Mouse (Mus musculus) hindbrain, embryonic 11.5 days (tissue): ENCODE measurements around the gene Zfp365. TPM values are rescaled to one million over a fixed set of nuclear protein-coding genes. Genes with fewer than 3 reads are reported as not detected.

ENCODE experiments used
- ATAC-seq: fragments of 200-750 bp; cut with Nextera tagmentation; 2 replicates; pipeline ENCODE4 v1.8.0; 2017; ENCODE audit warnings: mild to moderate bottlenecking, moderate TSS enrichment, moderate library complexity; ENCODE audit not compliant: low FRiP score
- DNase-seq: peaks from one replicate; pipeline ENCODE4 v3.0.0-alpha.2; 2015; ENCODE audit warnings: low spot score
- H3K27ac ChIP-seq: fragments of 300-500 bp; sonication (generic); 2 replicates; pipeline ENCODE4 v1.5.1; 2014; ENCODE audit warnings: mild to moderate bottlenecking, low read depth, low read length
- H3K27me3 ChIP-seq: fragments of 300-500 bp; sonication (generic); 2 replicates; pipeline ENCODE4 v1.6.1; 2014; ENCODE audit warnings: mild to moderate bottlenecking, low read length, moderate library complexity, mixed read lengths; ENCODE audit not compliant: control insufficient read depth, insufficient read depth
- H3K36me3 ChIP-seq: fragments of 300-500 bp; sonication (generic); 2 replicates; pipeline ENCODE4 v1.6.1; 2014; ENCODE audit warnings: mild to moderate bottlenecking, low read length, moderate library complexity, mixed read lengths; ENCODE audit not compliant: control insufficient read depth, insufficient read depth
- H3K4me1 ChIP-seq: fragments of 300-500 bp; sonication (generic); replicated peaks from 2 replicates; pipeline ENCODE4 v1.6.1; 2014; ENCODE audit warnings: low read length, mixed read lengths; ENCODE audit not compliant: control insufficient read depth, insufficient read depth
- H3K4me2 ChIP-seq: fragments of 300-500 bp; sonication (generic); replicated peaks from 2 replicates; pipeline ENCODE4 v1.6.1; 2014; ENCODE audit warnings: mild to moderate bottlenecking, low read depth, low read length
- H3K4me3 ChIP-seq: fragments of 300-500 bp; sonication (generic); 2 replicates; pipeline ENCODE4 v1.5.1; 2014; ENCODE audit warnings: low read depth, low read length
- H3K9ac ChIP-seq: fragments of 300-500 bp; sonication (generic); 2 replicates; pipeline ENCODE4 v1.6.1; 2014; ENCODE audit warnings: low read depth, low read length
- H3K9me3 ChIP-seq: fragments of 300-500 bp; sonication (generic); 2 replicates; pipeline ENCODE4 v1.6.1; 2016; ENCODE audit warnings: low read length; ENCODE audit not compliant: control insufficient read depth
- WGBS: fragments of 180-500 bp; shearing (Covaris S2); extraction: QIAGEN DNeasy Blood & Tissue Kit; methylation state at CpG from one replicate; pipeline ENCODE4 v1.1.7; 2014; 5-methylcytosine and 5-hydroxymethylcytosine counted together
- polyA plus RNA-seq: library from polyadenylated mRNA; unstranded; fragments of >200 nt; fragmentation: Nextera tagmentation; extraction: Ambion mirVana; gene quantifications from 2 replicates; pipeline ENCODE4 v1.2.1, GENCODE M21; 2014

Zfp365 gene
- polyA plus RNA-seq, 1 experiment from 2014 or later = 2.2 TPM

- Histone ChIP-seq H3K9ac (no peak overlapping the region), H3K36me3 (no peaks in the 10 kb centered on the region), H3K4me1 (no peaks in the 10 kb centered on the region), H3K9me3 (no peaks in the 10 kb centered on the region), H3K27me3 (no peaks in the 10 kb centered on the region), H3K4me3 (no peak overlapping the region), H3K27ac (no peak overlapping the region), H3K4me2 (no peak overlapping the region)
- WGBS = 88% methylated on average over 11 of the region's 11 CpGs
- DNase-seq = no peak
- ATAC-seq = no peak
Measured at GRCm38 (mm10) chr10:67932780-67933179, 20.3 kb upstream of the Zfp365 start.

- Histone ChIP-seq H3K27me3 (no peaks in the 10 kb centered on the region), H3K4me3 (no peak overlapping the region), H3K27ac (no peak overlapping the region), H3K9me3 (no peaks in the 10 kb centered on the region), H3K4me2 (no peak overlapping the region), H3K9ac (no peak overlapping the region), H3K36me3 (no peaks in the 10 kb centered on the region), H3K4me1 (no peaks in the 10 kb centered on the region)
- DNase-seq = no peak
- WGBS = 85% methylated on average over 4 of the region's 4 CpGs
- ATAC-seq = no peak
Measured at GRCm38 (mm10) chr10:67931328-67931727, 18.9 kb upstream of the Zfp365 start.

DNA sequence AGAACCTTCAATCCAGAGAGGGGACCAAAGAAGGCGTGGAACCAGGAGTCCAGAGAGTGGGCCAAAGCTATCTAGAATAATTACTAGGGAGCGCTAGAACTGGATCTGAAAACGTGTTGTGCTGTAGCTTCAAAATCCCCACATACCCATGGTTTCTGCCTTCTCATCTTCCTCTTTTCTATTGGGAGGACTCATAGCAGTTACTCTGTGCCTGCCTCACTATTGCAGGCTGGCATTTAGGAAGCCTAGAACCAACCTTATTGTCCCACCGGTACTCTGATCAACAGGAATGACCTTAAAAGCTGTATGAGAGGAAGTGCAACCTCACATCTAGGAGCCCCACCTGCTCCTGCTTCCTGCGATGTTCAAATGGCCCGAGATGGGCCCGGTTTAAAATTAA lies 16.1 kb upstream of the Zfp365 start:
- Histone ChIP-seq H3K27ac (no peak overlapping the region), H3K4me3 (no peak overlapping the region), H3K9me3 (no peaks in the 10 kb centered on the region), H3K4me2 (no peak overlapping the region), H3K36me3 (no peaks in the 10 kb centered on the region), H3K9ac (no peak overlapping the region), H3K4me1 (no peaks in the 10 kb centered on the region), H3K27me3 (no peaks in the 10 kb centered on the region)
- ATAC-seq (no peak), DNase-seq (no peak)
- 91% methylated on average over 7 of the region's 7 CpGs for WGBS

GRCm38 (mm10) chr10:67927718-67928455 lies 15.4 kb upstream of the Zfp365 start:
- WGBS = 69% methylated on average over 8 of the region's 8 CpGs
- Histone ChIP-seq H3K4me3 (no peak overlapping the region), H3K4me1 (no peaks in the 10 kb centered on the region), H3K36me3 (no peaks in the 10 kb centered on the region), H3K27ac (no peak overlapping the region), H3K9ac (no peak overlapping the region), H3K27me3 (no peaks in the 10 kb centered on the region), H3K4me2 (no peak overlapping the region), H3K9me3 (no peaks in the 10 kb centered on the region)
- DNase-seq (peak; percentile 7), ATAC-seq (no peak)

DNA sequence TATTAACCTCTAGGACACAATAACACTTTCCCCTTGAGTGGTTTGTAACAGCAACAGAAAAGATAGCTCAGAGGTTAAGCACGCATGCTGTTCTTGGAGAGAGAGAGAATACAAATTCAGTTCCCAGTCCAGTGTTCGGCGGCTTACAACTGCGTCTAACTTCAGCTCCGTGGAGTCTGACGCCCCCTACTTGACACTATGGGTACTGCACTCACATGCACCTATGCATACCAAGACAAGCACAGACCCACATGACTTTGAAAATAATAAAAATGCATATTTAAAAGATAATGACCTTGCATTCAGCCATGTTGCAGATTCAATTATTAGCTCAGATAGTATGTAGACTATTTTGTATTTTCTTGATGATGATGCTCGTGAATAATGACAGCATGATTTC lies 11.6 kb upstream of the Zfp365 start:
- H3K4me1 ChIP-seq = no peaks in the 10 kb centered on the region
- DNase-seq = no peak
- no peak overlapping the region for H3K9ac ChIP-seq
- no peaks in the 10 kb centered on the region for H3K27me3 ChIP-seq
- H3K27ac ChIP-seq = no peak overlapping the region
- no peak overlapping the region for H3K4me3 ChIP-seq
- no peaks in the 10 kb centered on the region for H3K36me3 ChIP-seq
- H3K9me3 ChIP-seq = no peaks in the 10 kb centered on the region
- no peak for ATAC-seq
- 53% methylated on average over 7 of the region's 7 CpGs for WGBS
- H3K4me2 ChIP-seq = no peak overlapping the region

- no peak overlapping the region for H3K4me3 ChIP-seq
- H3K36me3 ChIP-seq = no peaks in the 10 kb centered on the region
- DNase-seq = no peak
- WGBS = 91% methylated on average over 6 of the region's 6 CpGs
- ATAC-seq = no peak
- no peaks in the 10 kb centered on the region for H3K9me3 ChIP-seq
- H3K9ac ChIP-seq = no peak overlapping the region
- no peaks in the 10 kb centered on the region for H3K27me3 ChIP-seq
- H3K27ac ChIP-seq = no peak overlapping the region
- no peaks in the 10 kb centered on the region for H3K4me1 ChIP-seq
- H3K4me2 ChIP-seq = no peak overlapping the region
Measured at GRCm38 (mm10) chr10:67921777-67922176, 9.3 kb upstream of the Zfp365 start.

- Histone ChIP-seq H3K36me3 (no peaks in the 10 kb centered on the region), H3K9ac (no peak overlapping the region), H3K9me3 (no peaks in the 10 kb centered on the region), H3K4me2 (no peak overlapping the region), H3K27ac (no peak overlapping the region), H3K27me3 (no peaks in the 10 kb centered on the region), H3K4me1 (no peaks in the 10 kb centered on the region), H3K4me3 (no peak overlapping the region)
- WGBS = 98% methylated on average over 4 of the region's 4 CpGs
- no peak for ATAC-seq
- DNase-seq = no peak
Measured at GRCm38 (mm10) chr10:67919706-67920105, 7.2 kb upstream of the Zfp365 start.

DNA sequence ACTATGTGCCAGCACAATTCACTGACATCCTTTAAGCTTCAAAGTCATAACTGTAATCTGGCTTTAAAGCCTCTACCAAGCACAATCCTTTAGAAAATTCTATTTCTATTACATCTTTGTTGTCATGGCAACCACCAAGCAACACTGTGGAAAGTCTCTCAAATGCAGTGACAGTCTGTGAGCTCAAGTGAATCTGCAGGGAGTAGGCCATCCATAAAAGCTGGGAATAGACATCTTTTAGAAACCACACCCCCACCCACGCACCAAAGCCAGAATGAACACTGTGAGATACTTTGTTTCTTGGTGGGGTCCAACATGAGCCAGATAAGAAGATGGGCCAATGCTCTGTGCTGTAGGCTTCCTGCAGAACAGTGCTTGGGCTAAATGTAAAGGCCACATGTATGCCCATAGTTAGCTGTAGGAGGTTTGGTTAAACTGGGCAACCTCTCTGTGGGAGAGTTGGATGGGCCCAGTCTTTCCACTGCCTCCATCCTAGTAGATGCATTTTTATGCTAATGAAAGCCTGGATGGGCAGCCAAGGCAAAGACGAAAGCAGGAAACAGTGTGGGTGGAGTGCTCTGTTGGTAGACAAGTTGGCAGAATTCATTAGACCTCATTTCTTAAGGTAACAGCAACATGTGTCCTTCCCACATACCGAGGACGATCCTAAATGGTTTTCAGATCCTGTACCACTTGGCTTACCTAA lies 5.9 kb upstream of the Zfp365 start:
- WGBS = 74% methylated on average over 4 of the region's 4 CpGs
- Histone ChIP-seq H3K4me3 (no peak overlapping the region), H3K4me1 (no peaks in the 10 kb centered on the region), H3K27ac (no peak overlapping the region), H3K36me3 (no peaks in the 10 kb centered on the region), H3K27me3 (no peaks in the 10 kb centered on the region), H3K9ac (no peak overlapping the region), H3K4me2 (no peak overlapping the region), H3K9me3 (no peaks in the 10 kb centered on the region)
- no peak for ATAC-seq
- DNase-seq = no peak

DNA sequence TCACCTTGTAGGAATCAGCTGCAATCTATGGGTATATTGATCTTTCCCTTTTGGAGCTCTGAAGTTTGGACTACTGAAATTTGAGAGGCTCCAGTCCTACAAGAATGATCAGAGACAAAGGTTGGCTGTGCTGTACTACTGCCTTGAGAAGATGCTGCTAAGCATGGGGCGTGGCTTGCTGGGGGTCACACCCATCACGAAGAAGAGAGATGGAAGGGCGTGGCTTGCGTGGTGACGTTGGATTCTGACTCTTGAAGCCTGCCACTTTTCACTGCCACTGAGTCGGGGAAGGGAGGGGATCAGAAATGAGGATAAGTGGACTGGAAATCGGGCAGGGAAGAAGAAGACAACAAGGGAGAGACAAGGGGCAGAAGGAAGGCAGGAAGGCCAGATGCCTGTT lies 4.9 kb upstream of the Zfp365 start:
- Histone ChIP-seq H3K9ac (no peak overlapping the region), H3K4me1 (no peaks in the 10 kb centered on the region), H3K27ac (no peak overlapping the region), H3K4me3 (no peak overlapping the region), H3K36me3 (no peaks in the 10 kb centered on the region), H3K4me2 (no peak overlapping the region), H3K27me3 (no peaks in the 10 kb centered on the region), H3K9me3 (no peaks in the 10 kb centered on the region)
- no peak for DNase-seq
- no peak for ATAC-seq
- WGBS = 59% methylated on average over 7 of the region's 7 CpGs
